Mouse (Mus musculus) forebrain, embryonic 14.5 days (tissue): ENCODE results near the gene Ntm. TPM values are rescaled to one million over a fixed set of nuclear protein-coding genes. Genes with fewer than 3 reads are reported as not detected.

Experiments used
- ATAC-seq: fragments of 200-750 bp; cut with Nextera tagmentation; 2 replicates; pipeline ENCODE4 v1.8.0; 2017; ENCODE audit warnings: mild to moderate bottlenecking, moderate library complexity
- DNase-seq: peaks from one replicate; pipeline ENCODE4 v3.0.0-alpha.2; 2015; ENCODE audit warnings: low spot score
- H3K27ac ChIP-seq: fragments of 300-500 bp; sonication (generic); 2 replicates; pipeline ENCODE4 v1.5.1; 2014; ENCODE audit warnings: low read depth, mild to moderate bottlenecking, control low read depth, low read length, moderate library complexity
- H3K27me3 ChIP-seq: fragments of 300-500 bp; sonication (generic); replicated peaks from 2 replicates; pipeline ENCODE4 v1.6.1; 2014; ENCODE audit warnings: low read length, control low read depth, mixed read lengths; ENCODE audit not compliant: control insufficient read depth, insufficient read depth
- H3K36me3 ChIP-seq: fragments of 300-500 bp; sonication (generic); 2 replicates; pipeline ENCODE4 v1.6.1; 2014; ENCODE audit warnings: low read length, control low read depth; ENCODE audit not compliant: control insufficient read depth, insufficient read depth
- H3K4me1 ChIP-seq: fragments of 300-500 bp; sonication (generic); 2 replicates; pipeline ENCODE4 v1.6.1; 2014; ENCODE audit warnings: antibody characterized with exemption, low read length, control low read depth; ENCODE audit not compliant: control insufficient read depth, insufficient read depth
- H3K4me2 ChIP-seq: fragments of 300-500 bp; sonication (generic); 2 replicates; pipeline ENCODE4 v1.6.1; 2014; ENCODE audit warnings: mild to moderate bottlenecking, control low read depth, low read length
- H3K4me3 ChIP-seq: fragments of 300-500 bp; sonication (generic); 2 replicates; pipeline ENCODE4 v1.5.1; 2014; ENCODE audit warnings: low read depth, low read length, control low read depth
- H3K9ac ChIP-seq: fragments of 300-500 bp; sonication (generic); 2 replicates; pipeline ENCODE4 v1.6.1; 2014; ENCODE audit warnings: mild to moderate bottlenecking, low read length, control low read depth, moderate library complexity
- H3K9me3 ChIP-seq: fragments of 300-500 bp; sonication (generic); replicated peaks from 2 replicates; pipeline ENCODE4 v1.6.1; 2016; ENCODE audit warnings: low read length, control low read depth, mixed read lengths; ENCODE audit not compliant: control insufficient read depth
- WGBS: fragments of 180-500 bp; shearing (Covaris S2); extraction: QIAGEN DNeasy Blood & Tissue Kit; methylation state at CpG from one replicate; pipeline ENCODE4 v1.1.7; 2014; 5-methylcytosine and 5-hydroxymethylcytosine counted together
- polyA plus RNA-seq: library from polyadenylated mRNA; unstranded; fragments of >200 nt; fragmentation: Nextera tagmentation; extraction: Ambion mirVana; gene quantifications from 2 replicates; pipeline ENCODE4 v1.2.1, GENCODE M21; 2014

Gene Ntm
- polyA plus RNA-seq, 1 experiment from 2014 or later = 72.9 TPM

DNA sequence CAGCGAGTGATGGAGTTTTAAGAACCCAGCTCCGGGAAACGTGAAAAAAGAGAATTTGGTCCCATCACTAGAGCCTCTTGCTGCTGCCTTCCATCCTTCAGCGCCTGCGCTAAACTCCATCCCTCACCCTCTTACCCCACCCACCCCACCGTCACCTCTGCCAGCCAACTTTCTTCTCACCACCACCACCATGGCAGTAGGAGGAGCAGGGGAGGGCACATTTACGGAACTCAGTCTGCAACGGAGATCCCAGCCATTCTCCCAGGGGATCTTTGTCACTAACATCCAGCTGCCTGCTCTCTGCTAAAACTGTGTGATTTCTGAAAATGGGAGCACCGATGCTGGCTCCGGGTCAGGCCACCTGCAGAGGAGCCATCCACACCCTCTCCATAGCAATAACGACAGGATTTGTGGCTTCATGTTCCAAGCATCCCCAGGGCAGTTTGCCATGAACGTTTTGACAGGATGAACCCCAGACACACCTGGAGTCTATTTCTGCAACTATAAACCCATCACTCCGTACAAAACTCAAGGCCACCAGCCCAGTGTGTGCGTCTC lies 309.2 kb downstream of the Ntm start:
- Histone ChIP-seq H3K4me3 (no peak overlapping the region), H3K27ac (no peak overlapping the region), H3K36me3 (no peaks in the 10 kb centered on the region), H3K9ac (no peak overlapping the region), H3K9me3 (no peaks in the 10 kb centered on the region), H3K4me2 (no peak overlapping the region), H3K27me3 (no peaks in the 10 kb centered on the region), H3K4me1 (peaks cover 7% of the 10 kb centered on the region; the same call in 1 of the 2 replicates)
- no peak for DNase-seq
- 82% methylated on average over 14 of the region's 14 CpGs for WGBS
- no peak for ATAC-seq

GRCm38 (mm10) chr9:29652854-29653253 lies 310.1 kb downstream of the Ntm start:
- DNase-seq (no peak), ATAC-seq (no peak)
- Histone ChIP-seq H3K9me3 (no peaks in the 10 kb centered on the region), H3K27me3 (no peaks in the 10 kb centered on the region), H3K9ac (no peak overlapping the region), H3K27ac (no peak overlapping the region), H3K4me3 (no peak overlapping the region), H3K4me2 (no peak overlapping the region), H3K4me1 (0 out of 2 replicates have a peak, but pooled peaks cover 3% of the 10 kb centered on the region), H3K36me3 (no peaks in the 10 kb centered on the region)
- 80% methylated on average over 7 of the region's 7 CpGs for WGBS

DNA sequence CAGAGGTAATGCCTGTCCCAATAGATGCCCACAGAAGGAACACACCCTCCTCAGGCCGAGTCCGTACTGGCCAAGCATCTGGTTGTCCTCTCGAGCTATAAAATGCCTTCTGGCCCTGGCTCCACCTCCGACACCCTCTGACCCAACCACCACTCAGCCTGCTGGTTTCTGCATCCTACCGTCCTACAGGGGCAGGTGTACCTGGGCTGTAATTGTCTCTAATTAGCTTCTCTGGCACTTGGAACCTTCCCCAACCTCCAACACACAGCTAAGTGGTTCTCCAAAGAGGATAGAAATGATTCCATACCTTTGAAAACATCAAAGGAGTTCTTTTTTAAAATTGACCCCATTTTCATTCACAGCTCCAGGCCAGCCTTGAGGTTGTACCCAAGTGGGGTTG lies 311.1 kb downstream of the Ntm start:
- Histone ChIP-seq H3K9ac (no peak overlapping the region), H3K27ac (no peak overlapping the region), H3K4me1 (no peaks in the 10 kb centered on the region), H3K4me3 (no peak overlapping the region), H3K27me3 (no peaks in the 10 kb centered on the region), H3K9me3 (no peaks in the 10 kb centered on the region), H3K36me3 (no peaks in the 10 kb centered on the region), H3K4me2 (no peak overlapping the region)
- no peak for ATAC-seq
- DNase-seq = no peak
- WGBS = 72% methylated on average over 5 of the region's 5 CpGs

- ATAC-seq = no peak
- H3K9ac ChIP-seq = no peak overlapping the region
- H3K36me3 ChIP-seq = no peaks in the 10 kb centered on the region
- no peaks in the 10 kb centered on the region for H3K9me3 ChIP-seq
- WGBS = 70% methylated on average over 4 of the region's 4 CpGs
- no peak overlapping the region for H3K27ac ChIP-seq
- DNase-seq = no peak
- H3K4me3 ChIP-seq = no peak overlapping the region
- no peaks in the 10 kb centered on the region for H3K4me1 ChIP-seq
- no peaks in the 10 kb centered on the region for H3K27me3 ChIP-seq
- H3K4me2 ChIP-seq = no peak overlapping the region
Measured at GRCm38 (mm10) chr9:29651226-29651625, 311.7 kb downstream of the Ntm start.

GRCm38 (mm10) chr9:29650679-29651078 lies 312.3 kb downstream of the Ntm start:
- 37% methylated on average over 4 of the region's 4 CpGs for WGBS
- ATAC-seq = peak; percentile 42; the same call in 1 of the 2 replicates
- H3K27ac ChIP-seq = no peak overlapping the region
- H3K36me3 ChIP-seq = no peaks in the 10 kb centered on the region
- no peaks in the 10 kb centered on the region for H3K9me3 ChIP-seq
- H3K4me1 ChIP-seq = peaks cover 3% of the 10 kb centered on the region; the same call in 1 of the 2 replicates
- peak; percentile 81 for DNase-seq
- H3K4me2 ChIP-seq = no peak overlapping the region
- H3K4me3 ChIP-seq = no peak overlapping the region
- H3K9ac ChIP-seq = no peak overlapping the region
- no peaks in the 10 kb centered on the region for H3K27me3 ChIP-seq

GRCm38 (mm10) chr9:29650266-29650665 lies 312.7 kb downstream of the Ntm start:
- H3K27me3 ChIP-seq = no peaks in the 10 kb centered on the region
- H3K9me3 ChIP-seq = no peaks in the 10 kb centered on the region
- no peak overlapping the region for H3K9ac ChIP-seq
- H3K36me3 ChIP-seq = no peaks in the 10 kb centered on the region
- DNase-seq (no peak), ATAC-seq (no peak)
- H3K4me1 ChIP-seq = peaks cover 4% of the 10 kb centered on the region; the same call in 1 of the 2 replicates
- no peak overlapping the region for H3K27ac ChIP-seq
- WGBS = 79% methylated on average over 5 of the region's 5 CpGs
- no peak overlapping the region for H3K4me3 ChIP-seq
- H3K4me2 ChIP-seq = no peak overlapping the region

DNA sequence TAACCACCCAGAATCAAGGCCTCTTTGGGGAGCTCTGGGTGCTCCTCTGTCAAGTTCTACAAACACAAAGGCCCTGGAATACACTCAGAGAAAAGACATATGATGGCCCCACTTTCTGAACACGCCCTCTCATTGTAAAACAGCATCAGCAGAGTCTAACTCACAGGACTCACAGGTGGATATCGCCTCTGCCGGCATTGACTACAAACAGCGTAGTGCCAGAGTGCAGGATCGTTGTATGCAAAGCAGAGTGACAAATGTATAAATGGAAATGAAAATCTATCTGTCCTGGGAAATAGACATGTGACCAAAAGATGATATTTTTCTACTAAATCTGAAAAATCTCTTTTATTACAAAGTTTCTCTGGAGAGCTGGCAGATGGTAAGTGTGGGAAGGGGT lies 314.7 kb downstream of the Ntm start:
- Histone ChIP-seq H3K27ac (no peak overlapping the region), H3K36me3 (no peaks in the 10 kb centered on the region), H3K9me3 (no peaks in the 10 kb centered on the region), H3K4me3 (no peak overlapping the region), H3K27me3 (no peaks in the 10 kb centered on the region), H3K4me2 (no peak overlapping the region), H3K4me1 (peaks cover 4% of the 10 kb centered on the region; the same call in 1 of the 2 replicates), H3K9ac (no peak overlapping the region)
- DNase-seq (no peak), ATAC-seq (no peak)
- WGBS = 93% methylated on average over 5 of the region's 5 CpGs

DNA sequence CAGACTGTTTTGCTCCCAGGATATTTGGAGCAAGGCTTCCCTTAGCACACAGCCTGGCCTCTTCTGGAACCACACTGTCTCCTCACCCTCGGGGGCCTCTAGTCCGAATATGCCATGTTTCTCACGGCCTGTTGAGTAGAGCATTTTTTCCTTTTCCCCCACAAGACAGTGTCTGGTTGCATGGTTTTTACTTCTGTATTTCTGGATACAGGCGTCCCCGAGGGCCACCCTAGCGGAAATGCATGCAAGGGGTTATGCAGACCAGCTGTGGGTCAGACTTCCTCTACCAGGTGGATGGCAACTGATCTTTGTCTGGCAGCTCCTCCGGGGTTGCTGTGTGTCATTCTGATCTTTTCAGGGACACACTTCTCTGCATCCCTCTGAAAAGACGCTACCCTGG lies 315.2 kb downstream of the Ntm start:
- no peak overlapping the region for H3K4me2 ChIP-seq
- no peaks in the 10 kb centered on the region for H3K9me3 ChIP-seq
- no peaks in the 10 kb centered on the region for H3K27me3 ChIP-seq
- no peak for DNase-seq
- H3K9ac ChIP-seq = no peak overlapping the region
- H3K36me3 ChIP-seq = no peaks in the 10 kb centered on the region
- peaks cover 4% of the 10 kb centered on the region; the same call in 1 of the 2 replicates for H3K4me1 ChIP-seq
- no peak overlapping the region for H3K27ac ChIP-seq
- ATAC-seq = no peak
- 80% methylated on average over 8 of the region's 8 CpGs for WGBS
- H3K4me3 ChIP-seq = no peak overlapping the region

- no peaks in the 10 kb centered on the region for H3K27me3 ChIP-seq
- DNase-seq = no peak
- H3K4me3 ChIP-seq = no peak overlapping the region
- no peak overlapping the region for H3K9ac ChIP-seq
- no peaks in the 10 kb centered on the region for H3K36me3 ChIP-seq
- no peaks in the 10 kb centered on the region for H3K9me3 ChIP-seq
- H3K4me2 ChIP-seq = no peak overlapping the region
- H3K27ac ChIP-seq = no peak overlapping the region
- no peak for ATAC-seq
- WGBS = 24% methylated on average over 8 of the region's 8 CpGs
- H3K4me1 ChIP-seq = peaks cover 4% of the 10 kb centered on the region; the same call in 1 of the 2 replicates
Measured at GRCm38 (mm10) chr9:29645796-29646400, 317.0 kb downstream of the Ntm start.
